Mouse (Mus musculus) lung, postnatal 0 days (tissue): ENCODE data around the gene Cstad. TPM values are rescaled to one million over a fixed set of nuclear protein-coding genes. Genes with fewer than 3 reads are reported as not detected.
A peak's percentile ranks its signal among the peaks of the same experiment; 100 is the strongest.

Source experiments
- ATAC-seq: fragments of 200-750 bp; cut with Nextera tagmentation; 2 replicates; pipeline ENCODE4 v1.8.0; 2017; ENCODE audit warnings: moderate library complexity
- DNase-seq: peaks from one replicate; pipeline ENCODE4 v3.0.0-alpha.2; 2016; ENCODE audit warnings: low spot score
- H3K27ac ChIP-seq: fragments of 300-500 bp; sonication (generic); 2 replicates; pipeline ENCODE4 v1.5.1; 2014; ENCODE audit warnings: antibody characterized with exemption, mild to moderate bottlenecking, low read length, mixed read lengths
- H3K27me3 ChIP-seq: fragments of 300-500 bp; sonication (generic); replicated peaks from 2 replicates; pipeline ENCODE4 v1.6.1; 2014; ENCODE audit warnings: low read length, mixed read lengths; ENCODE audit not compliant: insufficient read depth
- H3K36me3 ChIP-seq: fragments of 300-500 bp; sonication (generic); 2 replicates; pipeline ENCODE4 v1.6.1; 2014; ENCODE audit warnings: low read length, mixed read lengths; ENCODE audit not compliant: insufficient read depth
- H3K4me1 ChIP-seq: fragments of 300-500 bp; sonication (generic); 2 replicates; pipeline ENCODE4 v1.6.1; 2014; ENCODE audit warnings: antibody characterized with exemption, low read depth, low read length, mixed read lengths; ENCODE audit not compliant: insufficient read depth
- H3K4me2 ChIP-seq: fragments of 300-500 bp; sonication (generic); replicated peaks from 2 replicates; pipeline ENCODE4 v1.6.1; 2014; ENCODE audit warnings: low read depth, mild to moderate bottlenecking, low read length, moderate library complexity, mixed read lengths
- H3K4me3 ChIP-seq: fragments of 300-500 bp; sonication (generic); 2 replicates; pipeline ENCODE4 v1.5.1; 2014; ENCODE audit warnings: low read depth, low read length
- H3K9ac ChIP-seq: fragments of 300-500 bp; sonication (generic); replicated peaks from 2 replicates; pipeline ENCODE4 v1.6.1; 2014; ENCODE audit warnings: low read depth, mild to moderate bottlenecking
- H3K9me3 ChIP-seq: fragments of 300-500 bp; sonication (generic); 2 replicates; pipeline ENCODE4 v1.6.1; 2016; ENCODE audit warnings: low read length, mixed read lengths
- CTCF ChIP-seq: IDR thresholded peaks from 2 replicates; pipeline ENCODE4 v1.5.1; 2016; ENCODE audit warnings: antibody characterized with exemption, mild to moderate bottlenecking
- EP300 ChIP-seq: IDR thresholded peaks from 2 replicates; pipeline ENCODE4 v1.6.1; 2016; ENCODE audit warnings: antibody characterized with exemption, mild to moderate bottlenecking, control low read depth
- WGBS: fragments of 180-500 bp; shearing (Covaris S2); extraction: QIAGEN DNeasy Blood & Tissue Kit; methylation state at CpG from one replicate; pipeline ENCODE4 v1.1.7; 2014; 5-methylcytosine and 5-hydroxymethylcytosine counted together
- polyA plus RNA-seq: library from polyadenylated mRNA; unstranded; fragments of >200 nt; fragmentation: Nextera tagmentation; extraction: Ambion mirVana; gene quantifications from 2 replicates; pipeline ENCODE4 v1.2.1, GENCODE M21; 2015

Gene Cstad
- polyA plus RNA-seq, 1 experiment from 2014 or later, result 2.3 TPM

- TF ChIP-seq CTCF (no peak), EP300 (no peak)
- no peak overlapping the region for H3K9ac ChIP-seq
- H3K9me3 ChIP-seq, result no peaks in the 10 kb centered on the region
- H3K4me3 ChIP-seq, result no peak overlapping the region
- peak; percentile 79 for ATAC-seq
- H3K4me2 ChIP-seq, result no peak overlapping the region
- peak; percentile 73 for DNase-seq
- WGBS, result 13% methylated on average over 13 of the region's 13 CpGs
- H3K27me3 ChIP-seq, result no peaks in the 10 kb centered on the region
- peaks cover 13% of the 10 kb centered on the region for H3K4me1 ChIP-seq
- H3K27ac ChIP-seq, result peak overlapping the region; percentile 16; the same call in 1 of the 2 replicates
- no peaks in the 10 kb centered on the region for H3K36me3 ChIP-seq
These were observed 57.8 kb downstream of the Cstad start for GRCm38 (mm10) chr2:30652581-30653037.

GRCm38 (mm10) chr2:30653046-30653445 is 58.2 kb downstream of the Cstad start:
- no peak overlapping the region for H3K4me3 ChIP-seq
- H3K27me3 ChIP-seq, result no peaks in the 10 kb centered on the region
- no peak for TF ChIP-seq CTCF
- TF ChIP-seq EP300, result no peak
- 71% methylated on average over 4 of the region's 4 CpGs for WGBS
- H3K9ac ChIP-seq, result no peak overlapping the region
- DNase-seq, result no peak
- ATAC-seq, result no peak
- peak overlapping the region; percentile 16; the same call in 1 of the 2 replicates for H3K27ac ChIP-seq
- H3K4me2 ChIP-seq, result no peak overlapping the region
- H3K4me1 ChIP-seq, result peaks cover 15% of the 10 kb centered on the region
- no peaks in the 10 kb centered on the region for H3K9me3 ChIP-seq
- no peaks in the 10 kb centered on the region for H3K36me3 ChIP-seq

GRCm38 (mm10) chr2:30654158-30654557 is 59.3 kb downstream of the Cstad start:
- H3K36me3 ChIP-seq, result no peaks in the 10 kb centered on the region
- no peak overlapping the region for H3K4me3 ChIP-seq
- no peaks in the 10 kb centered on the region for H3K9me3 ChIP-seq
- H3K4me1 ChIP-seq, result peaks cover 20% of the 10 kb centered on the region
- TF ChIP-seq CTCF (no peak), EP300 (no peak)
- no peak for DNase-seq
- ATAC-seq, result no peak
- WGBS, result 89% methylated on average over 9 of the region's 9 CpGs
- no peak overlapping the region for H3K4me2 ChIP-seq
- H3K27ac ChIP-seq, result no peak overlapping the region
- no peak overlapping the region for H3K9ac ChIP-seq
- no peaks in the 10 kb centered on the region for H3K27me3 ChIP-seq

GRCm38 (mm10) chr2:30654582-30654981 is 59.7 kb downstream of the Cstad start:
- Histone ChIP-seq H3K9ac (no peak overlapping the region), H3K27ac (no peak overlapping the region), H3K27me3 (no peaks in the 10 kb centered on the region), H3K4me1 (peaks cover 24% of the 10 kb centered on the region), H3K9me3 (no peaks in the 10 kb centered on the region), H3K4me2 (no peak overlapping the region), H3K36me3 (no peaks in the 10 kb centered on the region), H3K4me3 (no peak overlapping the region)
- ATAC-seq (no peak), DNase-seq (no peak)
- WGBS, result 64% methylated on average over 6 of the region's 6 CpGs
- TF ChIP-seq EP300 (no peak), CTCF (no peak)

DNA sequence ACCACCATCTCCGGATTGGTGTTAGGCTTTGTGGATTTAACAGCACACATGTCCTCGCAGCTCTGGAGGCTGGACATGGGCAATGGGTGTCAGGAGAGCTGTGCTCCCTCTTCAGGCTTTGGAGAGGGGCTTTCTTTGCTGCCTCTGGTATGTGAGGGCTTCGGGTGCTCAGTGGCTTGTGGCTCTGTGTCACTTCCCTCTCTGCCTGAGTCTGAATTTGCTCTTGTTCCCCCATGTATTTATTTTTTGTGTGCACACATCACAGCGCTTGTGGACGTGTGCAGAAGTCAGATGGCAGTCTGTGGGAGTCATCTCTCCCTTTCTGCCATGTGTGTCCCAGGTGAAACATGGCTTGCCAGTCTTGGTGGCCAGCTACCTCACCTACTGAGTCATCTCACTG is 60.9 kb downstream of the Cstad start:
- H3K4me1 ChIP-seq, result peaks cover 33% of the 10 kb centered on the region
- WGBS, result 69% methylated on average over 5 of the region's 5 CpGs
- H3K9ac ChIP-seq, result no peak overlapping the region
- no peaks in the 10 kb centered on the region for H3K9me3 ChIP-seq
- ATAC-seq, result no peak
- TF ChIP-seq EP300, result no peak
- TF ChIP-seq CTCF, result no peak
- no peaks in the 10 kb centered on the region for H3K36me3 ChIP-seq
- no peak overlapping the region for H3K4me2 ChIP-seq
- no peaks in the 10 kb centered on the region for H3K27me3 ChIP-seq
- H3K27ac ChIP-seq, result no peak overlapping the region
- H3K4me3 ChIP-seq, result no peak overlapping the region
- no peak for DNase-seq

GRCm38 (mm10) chr2:30656711-30657555 is 62.1 kb downstream of the Cstad start:
- Histone ChIP-seq H3K4me1 (peaks cover 33% of the 10 kb centered on the region), H3K4me3 (no peak overlapping the region), H3K4me2 (no peak overlapping the region), H3K9me3 (no peaks in the 10 kb centered on the region), H3K9ac (no peak overlapping the region), H3K27me3 (no peaks in the 10 kb centered on the region), H3K36me3 (no peaks in the 10 kb centered on the region), H3K27ac (peak overlapping the region; percentile 98)
- no peak for ATAC-seq
- no peak for DNase-seq
- 47% methylated on average over 13 of the region's 13 CpGs for WGBS
- TF ChIP-seq EP300, result no peak
- TF ChIP-seq CTCF, result no peak
